Mouse (Mus musculus): ENCODE data around the gene Tbc1d23. TPM values are rescaled to one million over a fixed set of nuclear protein-coding genes. Genes with fewer than 3 reads are reported as not detected.
A peak's percentile ranks its signal among the peaks of the same experiment; 100 is the strongest.
"Not testable (repeated sequence)": the region's sequence is repeated elsewhere in the genome, so short reads cannot be mapped to it uniquely, and the experiment has no call there.

The Tbc1d23 gene
- polyA plus RNA-seq, 1 experiment from 2014 or later: 8.2 TPM

- H3K9me3 ChIP-seq (replicated peaks): no peaks in the 10 kb centered on the region
- H3K4me2 ChIP-seq: no peak overlapping the region
- H3K9ac ChIP-seq: no peak overlapping the region
- no peaks in the 10 kb centered on the region for H3K27me3 ChIP-seq (replicated peaks)
- WGBS (ENCODE audit: insufficient replicate concordance): 66% methylated on average over 5 of the region's 5 CpGs
- H3K4me3 ChIP-seq: no peak overlapping the region
- peaks cover 42% of the 10 kb centered on the region for H3K36me3 ChIP-seq
- ATAC-seq: no peak
- H3K27ac ChIP-seq: no peak overlapping the region
- no peaks in the 10 kb centered on the region for H3K4me1 ChIP-seq
These were observed 34.7 kb downstream of the Tbc1d23 start for GRCm38 (mm10) chr16:57196590-57196989.

DNA sequence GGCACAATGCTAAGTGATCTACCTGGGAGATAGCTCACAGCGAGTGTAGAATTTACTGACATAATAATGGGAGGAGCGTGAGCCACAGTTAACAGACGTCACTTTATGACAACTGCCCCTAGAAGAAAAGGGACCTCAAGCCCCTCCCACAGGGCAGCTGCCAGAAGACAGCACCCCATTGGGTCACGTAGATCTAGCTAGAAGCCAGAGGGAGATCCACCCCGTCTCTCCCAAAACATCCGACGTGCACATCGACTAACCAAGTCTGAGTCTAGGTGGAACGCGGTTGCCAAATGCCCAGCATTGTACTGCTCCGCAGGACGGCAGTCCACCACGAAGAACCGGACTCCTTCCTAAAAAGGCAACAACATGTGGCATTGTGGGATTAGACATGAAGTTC lies 40.1 kb downstream of the Tbc1d23 start:
- peaks cover 39% of the 10 kb centered on the region for H3K36me3 ChIP-seq
- H3K27me3 ChIP-seq (replicated peaks): no peaks in the 10 kb centered on the region
- H3K27ac ChIP-seq: no peak overlapping the region
- H3K9me3 ChIP-seq (replicated peaks): no peaks in the 10 kb centered on the region
- ATAC-seq: no peak
- H3K4me1 ChIP-seq: peaks cover 9% of the 10 kb centered on the region; the same call in 1 of the 2 replicates
- H3K4me3 ChIP-seq: no peak overlapping the region
- H3K9ac ChIP-seq: no peak overlapping the region
- WGBS (ENCODE audit: insufficient replicate concordance): 83% methylated on average over 14 of the region's 14 CpGs
- no peak overlapping the region for H3K4me2 ChIP-seq

GRCm38 (mm10) chr16:57190390-57190789 lies 40.9 kb downstream of the Tbc1d23 start:
- Histone ChIP-seq H3K27me3 (replicated peaks) (no peaks in the 10 kb centered on the region), H3K4me1 (peaks cover 9% of the 10 kb centered on the region; the same call in 1 of the 2 replicates), H3K36me3 (peaks cover 45% of the 10 kb centered on the region), H3K4me3 (no peak overlapping the region), H3K27ac (no peak overlapping the region), H3K4me2 (no peak overlapping the region), H3K9me3 (replicated peaks) (no peaks in the 10 kb centered on the region), H3K9ac (no peak overlapping the region)
- ATAC-seq: no peak
- 72% methylated on average over 8 of the region's 8 CpGs for WGBS (ENCODE audit: insufficient replicate concordance)

GRCm38 (mm10) chr16:57189493-57189892 lies 41.8 kb downstream of the Tbc1d23 start:
- Histone ChIP-seq H3K36me3 (peaks cover 47% of the 10 kb centered on the region), H3K4me1 (peaks cover 9% of the 10 kb centered on the region; the same call in 1 of the 2 replicates), H3K9ac (no peak overlapping the region), H3K27me3 (replicated peaks) (no peaks in the 10 kb centered on the region), H3K4me2 (no peak overlapping the region), H3K9me3 (replicated peaks) (no peaks in the 10 kb centered on the region), H3K27ac (0 out of 2 replicates have a peak overlapping the region, but pooled peaks have one; percentile 8), H3K4me3 (no peak overlapping the region)
- 36% methylated on average over 2 of the region's 2 CpGs for WGBS (ENCODE audit: insufficient replicate concordance)
- no peak for ATAC-seq

GRCm38 (mm10) chr16:57186618-57187017 lies 44.7 kb downstream of the Tbc1d23 start:
- WGBS (ENCODE audit: insufficient replicate concordance): 83% methylated on average over 4 of the region's 4 CpGs
- no peak for ATAC-seq
- H3K36me3 ChIP-seq: peaks cover 60% of the 10 kb centered on the region

DNA sequence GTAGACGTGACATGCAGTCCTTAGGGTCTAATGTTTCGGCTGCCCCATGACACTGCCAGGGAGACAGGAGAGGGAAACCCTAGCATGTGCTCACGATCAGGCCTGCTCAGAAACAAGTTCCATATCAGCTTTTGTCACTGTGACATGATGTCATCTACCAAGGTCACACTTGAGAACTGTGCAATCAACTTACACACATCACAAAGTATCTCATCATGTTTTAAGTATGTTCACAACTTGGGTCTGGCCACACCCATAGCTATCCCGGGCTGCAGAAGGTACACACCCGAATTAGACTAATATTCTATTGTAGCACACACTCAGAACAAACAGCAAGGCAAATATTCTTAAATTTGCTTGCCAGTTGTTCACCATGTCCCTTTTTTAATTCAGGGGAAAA lies 49.3 kb downstream of the Tbc1d23 start:
- peaks cover 66% of the 10 kb centered on the region for H3K36me3 ChIP-seq
- WGBS (ENCODE audit: insufficient replicate concordance): 63% methylated on average over 5 of the region's 5 CpGs
- H3K9ac ChIP-seq: no peak overlapping the region
- H3K9me3 ChIP-seq (replicated peaks): no peaks in the 10 kb centered on the region
- ATAC-seq: peak; percentile 81
- no peak overlapping the region for H3K27ac ChIP-seq
- H3K4me1 ChIP-seq: 0 out of 2 replicates have a peak, but pooled peaks cover 4% of the 10 kb centered on the region
- no peak overlapping the region for H3K4me3 ChIP-seq
- H3K4me2 ChIP-seq: no peak overlapping the region
- no peaks in the 10 kb centered on the region for H3K27me3 ChIP-seq (replicated peaks)

More at GRCm38 (mm10) chr16:57186618-57187017, 44.7 kb downstream of the Tbc1d23 start:
- H3K27ac ChIP-seq: no peak overlapping the region
- H3K27me3 ChIP-seq (replicated peaks): no peaks in the 10 kb centered on the region
- no peak overlapping the region for H3K9ac ChIP-seq
- peaks cover 13% of the 10 kb centered on the region; the same call in 1 of the 2 replicates for H3K4me1 ChIP-seq
- H3K9me3 ChIP-seq (replicated peaks): no peaks in the 10 kb centered on the region
- no peak overlapping the region for H3K4me3 ChIP-seq
- H3K4me2 ChIP-seq: no peak overlapping the region

- whole genome bisulfite sequencing (ENCODE audit: insufficient replicate concordance): 65% methylated on average over 11 of the region's 11 CpGs
- Histone ChIP-seq H3K36me3 (peaks cover 68% of the 10 kb centered on the region), H3K27me3 (replicated peaks) (no peaks in the 10 kb centered on the region), H3K9me3 (replicated peaks) (no peaks in the 10 kb centered on the region), H3K9ac (no peak overlapping the region), H3K4me1 (0 out of 2 replicates have a peak, but pooled peaks cover 4% of the 10 kb centered on the region), H3K4me3 (no peak overlapping the region), H3K4me2 (no peak overlapping the region), H3K27ac (no peak overlapping the region)
- ATAC-seq: no peak
These were observed 50.1 kb downstream of the Tbc1d23 start for GRCm38 (mm10) chr16:57181180-57181579.

- H3K36me3 ChIP-seq: peaks cover 57% of the 10 kb centered on the region
- no peaks in the 10 kb centered on the region for H3K27me3 ChIP-seq (replicated peaks)
- no peak overlapping the region for H3K9ac ChIP-seq
- WGBS (ENCODE audit: insufficient replicate concordance): 57% methylated on average over 10 of the region's 10 CpGs
- H3K4me3 ChIP-seq: no peak overlapping the region
- no peak overlapping the region for H3K4me2 ChIP-seq
- no peak overlapping the region for H3K27ac ChIP-seq
- H3K9me3 ChIP-seq (replicated peaks): no peaks in the 10 kb centered on the region
- no peak for ATAC-seq
- 0 out of 2 replicates have a peak, but pooled peaks cover 4% of the 10 kb centered on the region for H3K4me1 ChIP-seq
These were observed 53.6 kb downstream of the Tbc1d23 start for GRCm38 (mm10) chr16:57177664-57178063.

DNA sequence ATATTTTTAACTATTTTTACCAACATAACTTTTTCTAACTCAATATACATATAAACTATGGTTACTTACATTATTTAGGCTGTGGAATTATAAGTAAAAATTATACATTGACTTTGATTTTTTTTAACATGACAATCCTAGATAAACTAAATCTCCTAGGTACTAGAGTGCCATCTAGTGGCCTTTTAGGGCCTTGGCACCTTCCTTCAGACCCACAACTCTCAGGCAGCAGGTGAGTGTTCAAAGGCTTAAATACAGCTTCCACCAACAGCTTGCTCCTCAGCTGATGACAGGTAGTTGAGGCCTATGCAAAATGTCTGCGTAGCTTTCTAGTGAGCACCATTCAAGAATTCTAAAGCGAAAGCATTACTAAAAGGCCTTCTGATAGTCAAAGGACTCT lies 54.0 kb downstream of the Tbc1d23 start:
- Histone ChIP-seq H3K4me2 (no peak overlapping the region), H3K9ac (no peak overlapping the region), H3K27me3 (replicated peaks) (no peaks in the 10 kb centered on the region), H3K36me3 (peaks cover 57% of the 10 kb centered on the region), H3K27ac (no peak overlapping the region), H3K4me3 (no peak overlapping the region), H3K4me1 (0 out of 2 replicates have a peak, but pooled peaks cover 4% of the 10 kb centered on the region), H3K9me3 (replicated peaks) (no peaks in the 10 kb centered on the region)
- whole genome bisulfite sequencing (ENCODE audit: insufficient replicate concordance): 42% methylated on average over 2 of the region's 2 CpGs
- ATAC-seq: no peak

GRCm38 (mm10) chr16:57176276-57176675 lies 55.0 kb downstream of the Tbc1d23 start:
- H3K27ac ChIP-seq: no peak overlapping the region
- H3K4me1 ChIP-seq: no peaks in the 10 kb centered on the region
- ATAC-seq: no peak
- peaks cover 50% of the 10 kb centered on the region for H3K36me3 ChIP-seq
- H3K9me3 ChIP-seq (replicated peaks): no peaks in the 10 kb centered on the region
- H3K9ac ChIP-seq: no peak overlapping the region
- WGBS (ENCODE audit: insufficient replicate concordance): 65% methylated on average over 7 of the region's 7 CpGs
- no peaks in the 10 kb centered on the region for H3K27me3 ChIP-seq (replicated peaks)
- H3K4me3 ChIP-seq: no peak overlapping the region
- H3K4me2 ChIP-seq: no peak overlapping the region

DNA sequence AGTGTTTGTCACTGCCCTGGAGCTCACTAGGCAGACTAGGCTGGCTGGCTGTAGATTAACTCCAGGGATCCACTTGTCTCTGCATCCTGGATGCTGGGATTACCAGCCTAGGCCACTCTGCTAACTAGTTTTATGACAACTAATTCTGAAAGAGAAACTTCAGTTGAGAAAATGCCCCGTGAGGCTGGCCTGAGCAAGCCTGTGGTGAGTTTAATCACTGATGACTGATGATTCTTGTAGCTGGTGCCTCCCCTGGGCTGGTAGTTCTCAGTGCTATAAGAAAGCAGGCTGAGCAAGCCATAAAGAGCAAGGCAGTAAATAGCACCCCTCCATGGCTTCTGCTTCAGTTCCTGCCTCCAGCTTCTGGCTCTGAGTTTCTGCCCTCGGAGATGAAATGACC lies 55.6 kb downstream of the Tbc1d23 start:
- Histone ChIP-seq H3K9me3 (replicated peaks) (no peaks in the 10 kb centered on the region), H3K9ac (no peak overlapping the region), H3K4me1 (no peaks in the 10 kb centered on the region), H3K4me2 (no peak overlapping the region), H3K36me3 (peaks cover 50% of the 10 kb centered on the region), H3K4me3 (no peak overlapping the region), H3K27me3 (replicated peaks) (no peaks in the 10 kb centered on the region), H3K27ac (no peak overlapping the region)
- WGBS (ENCODE audit: insufficient replicate concordance): 73% methylated on average over 2 of the region's 2 CpGs
- no peak for ATAC-seq

GRCm38 (mm10) chr16:57174480-57174879 lies 56.8 kb downstream of the Tbc1d23 start:
- not testable (repeated sequence) for H3K9me3 ChIP-seq (replicated peaks); H3K9ac ChIP-seq; ATAC-seq; H3K4me2 ChIP-seq; H3K4me1 ChIP-seq; H3K27me3 ChIP-seq (replicated peaks); H3K4me3 ChIP-seq; H3K27ac ChIP-seq
- peaks cover 42% of the 10 kb centered on the region for H3K36me3 ChIP-seq

GRCm38 (mm10) chr16:57171570-57171969 lies 59.7 kb downstream of the Tbc1d23 start:
- Histone ChIP-seq H3K27ac (no peak overlapping the region), H3K4me3 (no peak overlapping the region), H3K4me1 (peaks cover 7% of the 10 kb centered on the region), H3K36me3 (peaks cover 30% of the 10 kb centered on the region), H3K4me2 (no peak overlapping the region), H3K9me3 (replicated peaks) (no peaks in the 10 kb centered on the region), H3K9ac (no peak overlapping the region), H3K27me3 (replicated peaks) (no peaks in the 10 kb centered on the region)
- no peak for ATAC-seq
- 79% methylated on average over 6 of the region's 6 CpGs for WGBS (ENCODE audit: insufficient replicate concordance)

Data from liver, embryonic 12.5 days (tissue).